Mouse (Mus musculus) liver, adult 2 months (tissue): Measurements from ENCODE around the gene Casz1. TPM values are rescaled to one million over a fixed set of nuclear protein-coding genes. Genes with fewer than 3 reads are reported as not detected.

Experiments
- DNase-seq: peaks from one replicate; pipeline ENCODE4 v3.0.0-alpha.2; 2011; ENCODE audit warnings: low read depth, low spot score; ENCODE audit errors: extremely low read depth
- H3K27ac ChIP-seq: fragments of 200-500 bp; replicated peaks from 2 replicates; pipeline ENCODE4 v1.5.1; 2012; ENCODE audit warnings: low read depth, mild to moderate bottlenecking, control low read depth, inconsistent platforms, low read length; ENCODE audit not compliant: insufficient read depth
- H3K27me3 ChIP-seq: fragments of 200-500 bp; 2 replicates; pipeline ENCODE4 v1.6.1; 2012; ENCODE audit warnings: mild to moderate bottlenecking, moderate library complexity, low read length, inconsistent platforms; ENCODE audit not compliant: control insufficient read depth, insufficient read depth
- H3K36me3 ChIP-seq: fragments of 200-500 bp; 2 replicates; pipeline ENCODE4 v1.6.1; 2012; ENCODE audit warnings: low read length, inconsistent platforms; ENCODE audit not compliant: control insufficient read depth, insufficient read depth
- H3K4me1 ChIP-seq: fragments of 200-500 bp; 2 replicates; pipeline ENCODE4 v1.6.1; 2011; ENCODE audit warnings: low read length; ENCODE audit not compliant: control insufficient read depth, insufficient read depth
- H3K4me3 ChIP-seq: fragments of 200-500 bp; 2 replicates; pipeline ENCODE4 v1.5.1; 2011; ENCODE audit warnings: low read depth, mild to moderate bottlenecking, control low read depth, low read length, moderate library complexity; ENCODE audit not compliant: insufficient read depth
- H3K79me2 ChIP-seq: fragments of 200-500 bp; 2 replicates; pipeline ENCODE4 v1.6.1; 2012; ENCODE audit warnings: inconsistent platforms, mild to moderate bottlenecking, low read length, moderate library complexity; ENCODE audit not compliant: control insufficient read depth, insufficient read depth
- H3K9ac ChIP-seq: fragments of 200-500 bp; 2 replicates; pipeline ENCODE4 v1.6.1; 2012; ENCODE audit warnings: low read depth, mild to moderate bottlenecking, control low read depth, inconsistent platforms, low read length
- CTCF ChIP-seq: fragments of 200-500 bp; IDR thresholded peaks from 2 replicates; pipeline ENCODE4 v1.5.1; 2011; ENCODE audit warnings: low read depth, low read length, control low read depth
- POLR2A ChIP-seq: fragments of 200-500 bp; IDR thresholded peaks from 2 replicates; pipeline ENCODE4 v1.6.1; 2011; ENCODE audit warnings: low read length, control low read depth; ENCODE audit not compliant: insufficient read depth; ENCODE audit errors: extremely low read depth
- WGBS: fragments of 180-500 bp; shearing (Covaris S2); methylation state at CpG from one replicate; pipeline ENCODE4 v1.1.7; 2018; 5-methylcytosine and 5-hydroxymethylcytosine counted together
- polyA plus RNA-seq: library from polyadenylated mRNA; depleted of rRNA; stranded (reverse); fragments of >200 nt; gene quantifications from 2 replicates; pipeline ENCODE4 v1.2.3, GENCODE M21; 2012
- total RNA-seq: library from RNA; depleted of rRNA; stranded (reverse); fragments of >200 nt; gene quantifications from 2 replicates; pipeline ENCODE4 v1.2.3, GENCODE M21; 2014

The Casz1 gene
- total and polyA plus RNA-seq, 2 experiments = 0.09 to 0.24 TPM

DNA sequence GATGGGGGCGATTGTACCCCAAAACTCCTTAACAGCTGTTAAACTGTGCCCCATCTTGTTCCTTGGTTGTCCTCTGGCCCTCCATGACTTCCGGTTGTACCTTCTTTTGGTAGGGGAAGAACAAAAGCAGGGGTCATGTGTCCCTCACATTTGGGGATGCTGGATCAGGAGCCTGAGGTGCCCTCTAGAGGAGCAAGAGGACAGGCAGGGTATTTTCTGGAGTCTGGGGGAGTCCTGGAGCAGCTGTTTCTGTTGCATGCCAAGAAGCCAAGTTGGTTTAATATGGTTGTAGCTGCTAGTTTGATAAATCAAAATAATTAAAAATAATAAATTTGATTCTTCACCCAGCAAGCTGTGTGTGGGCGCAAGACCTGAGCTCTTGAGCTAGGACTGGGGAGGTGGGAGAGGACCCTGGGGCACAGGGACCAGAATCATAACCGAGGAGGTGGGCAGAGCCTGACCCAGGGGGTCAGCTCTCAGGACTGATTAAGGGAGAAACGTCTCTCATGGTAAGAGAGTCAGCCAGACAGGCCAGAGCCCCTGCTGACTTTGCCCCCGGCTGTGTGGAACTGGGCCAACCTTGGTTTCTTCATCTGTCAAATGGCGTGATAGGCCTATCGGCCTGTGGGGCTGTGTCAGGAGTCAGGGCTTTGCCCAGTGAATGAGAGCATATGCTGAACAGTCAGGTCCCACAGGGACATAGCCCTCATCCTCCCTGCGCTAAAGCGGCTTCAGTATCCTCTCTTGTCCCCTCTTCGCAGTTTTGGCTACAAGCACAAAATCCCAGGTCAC, 74.2 kb downstream of the Casz1 start:
- H3K27ac ChIP-seq = no peak overlapping the region
- WGBS = 68% methylated on average over 11 of the region's 11 CpGs
- no peak overlapping the region for H3K9ac ChIP-seq
- no peaks in the 10 kb centered on the region for H3K36me3 ChIP-seq
- H3K4me1 ChIP-seq = no peaks in the 10 kb centered on the region
- H3K4me3 ChIP-seq = no peak overlapping the region
- H3K27me3 ChIP-seq = no peaks in the 10 kb centered on the region
- DNase-seq = no peak
- TF ChIP-seq POLR2A (no peak), CTCF (no peak)
- H3K79me2 ChIP-seq = no peaks in the 10 kb centered on the region

DNA sequence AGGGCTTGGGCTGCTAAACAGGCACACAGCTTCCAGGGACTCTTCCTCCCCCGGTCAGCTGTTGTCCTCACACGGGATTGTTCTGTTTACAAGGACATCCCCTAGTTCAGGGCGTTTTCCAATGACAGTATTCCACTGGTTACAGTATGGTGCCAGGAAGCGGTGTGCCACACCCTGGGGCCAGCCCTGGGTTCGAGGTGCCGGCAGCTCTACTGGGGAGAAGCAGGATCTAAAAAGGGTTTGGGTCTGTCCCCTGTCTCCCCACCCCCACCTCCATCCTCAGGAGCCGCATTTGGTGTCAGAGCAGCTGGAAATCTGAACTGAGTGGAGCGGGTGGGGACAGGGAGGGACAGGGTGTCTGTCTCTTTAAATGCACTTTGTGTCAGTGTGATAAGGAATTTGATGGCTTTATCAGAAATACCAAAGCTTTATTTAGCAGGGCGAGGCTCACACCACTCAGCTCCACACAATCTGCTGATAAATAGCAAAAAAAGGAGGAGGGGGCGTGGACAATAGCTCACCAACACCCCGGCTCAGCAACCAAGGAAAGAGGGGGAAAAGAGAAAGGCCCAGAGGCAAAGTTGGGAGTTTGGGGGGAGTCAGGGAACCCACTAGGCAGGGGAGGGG, 74.9 kb downstream of the Casz1 start:
- DNase-seq = no peak
- WGBS = 68% methylated on average over 11 of the region's 11 CpGs
- H3K27ac ChIP-seq = no peak overlapping the region

DNA sequence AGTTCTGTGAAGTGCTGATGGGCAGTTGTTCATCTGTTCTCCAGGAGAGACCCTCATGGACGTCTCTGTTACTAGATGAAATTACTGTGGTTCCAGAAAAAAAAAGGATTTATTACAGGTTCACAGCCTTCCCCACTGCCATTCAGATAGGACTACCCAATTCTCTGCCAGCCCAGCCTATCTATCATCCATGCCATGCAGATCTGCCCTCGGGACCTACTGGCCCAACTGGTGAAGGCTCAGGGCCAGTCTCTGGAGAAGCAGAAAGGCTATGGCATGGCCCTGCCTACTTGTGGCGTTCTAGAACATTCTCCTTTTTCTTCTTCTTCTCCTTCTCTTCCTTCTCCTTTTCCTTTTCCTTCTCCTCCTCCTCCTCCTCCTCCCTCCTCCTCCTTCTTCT, 75.4 kb downstream of the Casz1 start:
- no peaks in the 10 kb centered on the region for H3K4me1 ChIP-seq

More for the DNA sequence above, 74.9 kb downstream of the Casz1 start:
- H3K27me3 ChIP-seq = no peaks in the 10 kb centered on the region
- H3K4me1 ChIP-seq = no peaks in the 10 kb centered on the region
- no peaks in the 10 kb centered on the region for H3K79me2 ChIP-seq
- H3K9ac ChIP-seq = no peak overlapping the region
- no peak for TF ChIP-seq POLR2A
- TF ChIP-seq CTCF = no peak
- H3K36me3 ChIP-seq = no peaks in the 10 kb centered on the region
- H3K4me3 ChIP-seq = no peak overlapping the region

DNA sequence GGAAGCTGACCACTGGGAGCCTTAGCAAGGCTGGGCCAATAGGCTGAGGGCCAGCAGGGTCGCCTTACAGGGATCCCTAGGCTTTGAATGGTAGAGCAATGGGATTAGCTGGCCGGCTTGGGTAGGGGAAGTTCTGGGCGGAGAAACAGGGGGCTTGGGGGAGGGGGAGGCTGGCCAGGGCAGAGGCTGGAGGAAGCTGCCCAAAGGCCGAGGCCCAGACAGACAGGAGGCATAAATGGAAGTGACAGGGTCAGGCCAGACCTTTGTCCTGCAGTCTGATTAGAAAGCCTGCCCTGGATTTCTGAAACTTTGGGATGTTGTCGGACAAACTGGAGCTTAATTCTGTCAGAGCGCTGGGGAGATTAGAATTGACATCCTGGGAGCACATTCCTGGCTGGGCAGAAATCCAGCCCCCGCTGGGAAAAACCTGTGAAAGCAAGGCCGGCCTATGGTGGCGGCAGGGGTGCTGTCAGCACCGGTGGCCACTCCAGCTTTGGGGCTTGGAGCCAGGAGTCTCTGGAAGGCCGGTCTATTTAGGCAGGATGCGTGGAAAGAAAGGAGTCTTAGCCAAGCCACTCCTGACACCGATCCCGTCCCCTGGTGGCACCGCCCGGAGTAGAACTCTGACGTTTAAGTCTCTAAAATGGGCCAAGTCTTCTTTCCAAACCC, 76.9 kb downstream of the Casz1 start:
- no peak overlapping the region for H3K9ac ChIP-seq
- no peak for DNase-seq
- no peak overlapping the region for H3K4me3 ChIP-seq

More for the DNA sequence above, 75.4 kb downstream of the Casz1 start:
- DNase-seq = no peak
- no peak overlapping the region for H3K4me3 ChIP-seq
- 91% methylated on average over 3 of the region's 3 CpGs for WGBS
- TF ChIP-seq POLR2A (no peak), CTCF (no peak)
- no peaks in the 10 kb centered on the region for H3K27me3 ChIP-seq
- H3K27ac ChIP-seq = no peak overlapping the region
- H3K79me2 ChIP-seq = no peaks in the 10 kb centered on the region
- H3K36me3 ChIP-seq = no peaks in the 10 kb centered on the region
- H3K9ac ChIP-seq = no peak overlapping the region

DNA sequence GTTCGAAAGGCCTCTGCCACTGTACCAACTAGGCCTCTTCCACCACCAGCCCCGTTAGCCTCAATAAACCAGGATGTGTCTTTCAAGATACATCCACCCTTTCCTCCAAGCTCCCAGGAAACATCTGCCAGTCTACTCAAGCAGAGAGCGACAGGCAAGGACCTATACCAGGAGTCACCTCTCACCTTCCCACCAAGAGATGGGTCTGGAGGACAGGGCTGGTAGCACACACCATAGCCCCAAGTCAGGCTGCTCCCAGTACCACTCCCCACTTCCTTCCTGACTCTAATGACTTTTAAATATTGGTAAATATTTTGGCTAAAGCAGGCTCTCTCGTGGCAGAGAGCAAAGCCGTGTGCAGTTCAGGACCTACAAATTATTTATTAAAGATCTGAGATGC, 77.6 kb downstream of the Casz1 start:
- H3K79me2 ChIP-seq = no peaks in the 10 kb centered on the region
- no peaks in the 10 kb centered on the region for H3K4me1 ChIP-seq
- no peak overlapping the region for H3K4me3 ChIP-seq
- no peak overlapping the region for H3K27ac ChIP-seq
- H3K36me3 ChIP-seq = no peaks in the 10 kb centered on the region
- no peaks in the 10 kb centered on the region; the same call in 1 of the 2 replicates for H3K27me3 ChIP-seq
- no peak for TF ChIP-seq CTCF
- no peak overlapping the region for H3K9ac ChIP-seq
- no peak for DNase-seq
- WGBS = 89% methylated on average over 5 of the region's 5 CpGs

More for the DNA sequence above, 76.9 kb downstream of the Casz1 start:
- no peaks in the 10 kb centered on the region for H3K79me2 ChIP-seq
- no peaks in the 10 kb centered on the region for H3K4me1 ChIP-seq
- TF ChIP-seq CTCF (no peak), POLR2A (no peak)
- WGBS = 62% methylated on average over 17 of the region's 17 CpGs
- no peaks in the 10 kb centered on the region for H3K36me3 ChIP-seq
- H3K27ac ChIP-seq = no peak overlapping the region
- H3K27me3 ChIP-seq = no peaks in the 10 kb centered on the region; the same call in 1 of the 2 replicates
